Mouse (Mus musculus) gastrocnemius, adult 8-10 months (tissue): ENCODE data around the gene Tmem205. TPM values are rescaled to one million over a fixed set of nuclear protein-coding genes. Genes with fewer than 3 reads are reported as not detected.

ENCODE experiments used
- DNase-seq, 2 experiments: peaks; one replicate each; pipeline ENCODE4 v3.0.0; 2022; ENCODE audit warnings: low spot score in 2 of 2
- total RNA-seq, 4 experiments: library from RNA; stranded (reverse); gene quantifications; 2 replicates each; pipeline ENCODE4 v1.2.4; 2022

Gene Tmem205
- 10 to 100 TPM; 11.1 to 13.9 (median 13.1) TPM for total RNA-seq

- peak; percentile 85 to 92 for DNase-seq
Measured at GRCm38 (mm10) chr9:21927208-21927753, at the start of gene Tmem205, which contains the start of gene Ccdc159. Gene Tmem205 (minus strand): TSS chr9:21927556. Gene Ccdc159 (plus strand): TSS chr9:21927471.

- DNase-seq: no peak
Measured at GRCm38 (mm10) chr9:21976626-21977175, 49.3 kb upstream of the Tmem205 start.

DNA sequence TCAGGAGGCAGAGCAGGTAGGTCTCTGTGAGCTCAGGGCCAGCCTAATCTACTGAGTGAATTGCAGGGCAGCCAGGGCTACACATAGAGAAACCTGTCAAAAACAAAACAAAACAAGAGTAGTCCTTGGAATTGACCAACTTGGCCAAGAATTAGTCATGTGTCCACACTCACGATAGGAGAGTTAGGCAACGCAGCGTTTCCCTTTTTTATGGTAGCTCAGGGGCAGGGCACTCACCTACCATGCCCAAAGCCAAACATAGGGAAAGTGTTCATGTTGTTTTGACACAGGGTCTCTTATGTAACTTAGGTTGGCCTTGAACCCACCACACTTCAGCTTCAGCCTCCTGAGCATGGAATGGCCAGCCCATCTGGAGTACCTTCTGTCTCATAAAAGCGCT, 41.9 kb upstream of the Tmem205 start:
- DNase-seq: no peak

DNA sequence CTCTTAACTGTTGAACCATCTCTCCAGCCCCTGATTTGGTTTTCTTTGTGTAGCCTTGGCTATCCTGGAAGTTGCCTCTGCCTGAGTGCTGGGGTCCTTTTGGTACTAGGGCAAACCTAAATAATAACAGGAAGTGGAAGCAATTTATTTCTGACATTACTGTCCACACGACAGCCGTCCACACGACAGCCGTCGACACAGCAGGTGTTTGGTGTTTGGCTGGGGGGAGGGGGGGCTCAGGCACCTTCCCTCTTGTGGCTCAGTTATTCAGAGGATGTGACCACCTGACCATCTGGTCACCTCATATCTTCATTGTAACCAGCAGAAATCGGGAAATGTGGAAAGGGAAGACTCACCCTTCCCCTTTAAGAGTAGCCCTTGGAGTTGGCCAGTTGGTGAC, 41.5 kb upstream of the Tmem205 start:
- DNase-seq: no peak

DNA sequence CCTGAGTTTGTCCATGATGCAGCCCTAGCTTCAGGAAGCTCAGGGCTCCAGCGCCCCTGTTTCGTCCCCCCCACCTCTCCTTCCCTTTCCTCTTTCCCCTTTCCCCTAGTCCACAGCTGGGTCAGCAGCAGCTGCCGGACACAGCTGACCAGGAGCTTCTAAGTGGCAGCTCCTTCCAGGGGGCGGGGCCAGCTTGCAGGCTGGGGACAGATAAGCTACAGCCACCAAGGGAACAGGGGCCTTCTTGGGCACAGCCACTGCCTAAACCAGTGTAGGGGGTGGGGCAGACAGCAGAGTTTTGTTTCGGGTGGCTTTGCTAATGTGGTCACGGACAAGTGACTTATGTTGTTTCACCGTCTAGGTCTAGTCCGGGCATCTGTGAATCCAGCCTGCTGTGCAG, 36.1 kb upstream of the Tmem205 start, which contains the start of gene Epor:
Gene Epor (minus strand): TSS at position 90 of the 400 bp plus-strand sequence.
- no peak for DNase-seq

DNA sequence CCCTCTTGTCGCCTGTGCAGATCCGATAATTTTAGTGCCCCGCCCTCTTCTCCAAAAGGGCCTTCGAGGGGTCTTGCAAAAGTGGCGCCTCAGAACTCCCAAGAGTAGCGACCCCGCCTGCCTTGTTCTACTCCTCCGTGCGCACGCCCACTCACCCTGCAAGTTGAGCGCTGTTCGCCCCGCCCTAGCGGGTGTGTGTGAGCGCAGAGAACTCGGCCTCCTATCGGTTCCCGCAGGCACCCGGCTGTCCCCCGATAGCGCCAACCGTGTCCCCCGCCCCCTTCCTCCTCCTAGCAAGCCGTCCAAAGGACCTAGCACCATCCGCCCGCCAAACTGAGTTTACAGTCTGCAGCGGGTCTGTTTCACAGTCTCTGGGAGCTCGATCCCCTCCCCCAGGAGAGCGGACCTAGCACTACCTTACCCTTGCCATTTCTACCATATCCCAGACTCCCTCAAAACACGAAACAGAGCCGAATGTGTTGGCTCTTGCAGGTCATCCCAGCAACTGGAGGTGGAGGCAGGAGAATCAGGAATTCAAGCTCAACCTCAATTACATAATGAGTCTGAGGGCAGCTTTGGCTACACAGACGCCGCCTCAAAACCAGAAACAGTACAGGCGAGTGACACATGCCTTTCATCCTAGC, 35.2 kb upstream of the Tmem205 start:
- no peak for DNase-seq

- no peak for DNase-seq
Measured at GRCm38 (mm10) chr9:21962010-21962409, 34.7 kb upstream of the Tmem205 start.

DNA sequence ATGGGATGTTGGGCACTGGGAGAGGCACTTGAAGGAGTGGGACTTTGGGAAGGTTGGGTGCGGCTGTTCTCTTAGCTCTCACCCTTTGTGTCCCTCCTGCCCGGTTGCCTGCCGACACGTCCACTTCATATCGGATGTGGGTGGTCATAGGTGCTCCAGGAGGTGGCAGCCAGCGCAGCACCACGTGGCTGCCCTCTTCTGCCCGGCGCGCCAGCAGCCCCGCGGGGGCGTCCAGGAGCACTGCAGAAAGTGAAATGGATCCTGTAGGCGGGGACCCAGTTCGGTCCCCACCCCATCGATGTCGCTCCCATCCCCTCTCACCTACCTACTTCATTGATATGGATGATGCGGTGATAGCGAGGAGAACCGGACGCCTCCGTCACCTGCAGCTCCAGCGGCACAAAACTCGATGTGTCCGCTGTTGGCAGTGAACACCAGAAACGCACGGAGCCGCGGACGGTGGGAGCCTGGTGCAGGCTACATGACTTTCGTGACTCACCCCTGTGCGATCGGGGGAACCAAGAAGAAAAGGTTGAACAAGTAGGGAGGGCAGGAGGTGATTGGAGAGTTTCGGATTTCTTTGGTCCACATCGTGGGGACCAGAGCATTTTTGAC, 34.1 kb upstream of the Tmem205 start:
- no peak for DNase-seq

GRCm38 (mm10) chr9:21960558-21961208, 33.3 kb upstream of the Tmem205 start:
- DNase-seq: no peak

GRCm38 (mm10) chr9:21960135-21960534, 32.8 kb upstream of the Tmem205 start:
- no peak for DNase-seq

GRCm38 (mm10) chr9:21959244-21959643, 31.9 kb upstream of the Tmem205 start:
- DNase-seq: no peak

DNA sequence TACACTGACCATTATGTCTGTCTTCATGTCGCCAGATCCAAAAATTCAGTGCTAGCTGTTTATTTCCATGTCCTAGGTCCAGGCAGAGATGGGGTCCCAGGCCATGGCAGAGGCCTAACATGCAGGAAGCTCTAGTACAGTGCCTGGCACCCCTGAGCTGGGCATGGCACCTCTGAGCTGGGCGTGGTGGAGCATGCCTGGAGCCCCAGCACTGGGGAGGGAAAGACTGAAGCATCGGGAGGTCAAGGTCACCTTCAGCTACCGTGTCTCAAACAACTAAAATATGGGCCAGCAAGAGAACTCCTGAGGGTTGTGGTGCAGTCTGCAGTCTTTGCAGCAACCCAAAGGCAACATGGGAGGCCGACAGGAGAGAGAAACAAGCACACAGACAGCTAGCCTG, 31.0 kb upstream of the Tmem205 start:
- DNase-seq: no peak

GRCm38 (mm10) chr9:21955570-21956281, 28.4 kb upstream of the Tmem205 start, which contains the start of gene Swsap1:
Gene Swsap1 (plus strand): TSS chr9:21955755.
- peak; percentile 98 to 99 for DNase-seq

GRCm38 (mm10) chr9:21955225-21955569, 27.8 kb upstream of the Tmem205 start:
- DNase-seq: no peak

- DNase-seq: no peak
Measured at GRCm38 (mm10) chr9:21954635-21955034, 27.3 kb upstream of the Tmem205 start.

DNA sequence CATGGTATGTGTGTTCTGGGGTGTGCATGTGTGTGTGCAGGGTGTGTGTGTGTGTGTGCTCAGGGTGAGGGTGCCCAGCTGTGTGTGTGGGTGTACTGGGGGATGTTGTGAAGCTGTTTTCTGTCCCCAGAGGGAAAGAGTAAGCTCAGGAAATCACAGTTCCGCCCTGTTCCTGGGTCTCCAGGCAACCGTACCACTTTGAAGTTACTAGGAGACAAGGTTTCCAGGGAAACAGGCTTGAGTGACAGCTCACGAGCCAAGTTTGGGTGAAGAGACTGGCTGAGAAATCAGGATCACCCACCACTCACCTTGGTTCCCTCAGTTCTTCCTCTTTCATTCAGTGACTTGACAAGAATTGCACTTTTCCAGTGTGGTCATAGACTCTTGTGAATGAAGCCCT, 26.2 kb upstream of the Tmem205 start:
- no peak for DNase-seq

GRCm38 (mm10) chr9:21951977-21952376, 24.6 kb upstream of the Tmem205 start:
- DNase-seq: no peak

DNA sequence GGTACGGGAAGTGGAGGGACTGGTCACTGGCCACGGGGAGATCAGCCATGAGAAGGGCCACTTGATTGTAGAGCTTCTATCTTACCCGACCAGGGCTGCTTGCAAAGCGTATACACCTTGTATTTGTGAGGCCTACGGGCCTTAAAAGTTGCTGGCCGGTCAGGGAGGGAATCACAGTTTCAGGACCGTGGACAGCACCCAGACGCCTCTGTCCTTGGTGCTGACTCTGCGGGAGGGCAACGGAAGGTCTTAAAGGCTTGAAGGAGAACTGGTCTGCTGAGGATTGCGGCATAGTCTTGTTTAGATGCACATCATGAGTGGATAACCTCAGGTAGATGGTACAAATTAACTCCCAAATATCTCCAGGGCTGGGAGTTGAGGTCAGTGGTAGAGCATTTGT, 23.0 kb upstream of the Tmem205 start:
- DNase-seq: no peak

- DNase-seq: no peak
Measured at GRCm38 (mm10) chr9:21948790-21949189, 21.4 kb upstream of the Tmem205 start.

DNA sequence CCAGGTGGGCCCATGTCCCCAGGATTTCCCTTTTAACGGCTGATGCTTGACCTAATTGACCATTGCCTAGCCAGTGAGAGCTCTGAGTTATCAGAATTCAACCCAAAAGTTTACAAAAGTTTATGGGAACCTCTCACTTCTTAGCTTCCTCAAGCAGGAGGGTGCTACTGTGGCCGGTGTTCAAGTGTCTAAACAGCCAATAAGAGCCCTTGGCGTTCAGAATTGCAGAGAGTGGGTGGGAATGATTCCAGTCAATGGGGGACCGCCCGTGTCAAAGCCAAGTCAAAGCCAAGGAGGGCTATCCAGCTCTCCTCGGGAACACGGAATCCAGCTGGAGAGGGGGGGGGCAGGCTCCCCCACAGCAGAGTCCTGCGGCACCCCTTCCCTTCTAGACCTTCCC, 20.8 kb upstream of the Tmem205 start:
- no peak for DNase-seq

DNA sequence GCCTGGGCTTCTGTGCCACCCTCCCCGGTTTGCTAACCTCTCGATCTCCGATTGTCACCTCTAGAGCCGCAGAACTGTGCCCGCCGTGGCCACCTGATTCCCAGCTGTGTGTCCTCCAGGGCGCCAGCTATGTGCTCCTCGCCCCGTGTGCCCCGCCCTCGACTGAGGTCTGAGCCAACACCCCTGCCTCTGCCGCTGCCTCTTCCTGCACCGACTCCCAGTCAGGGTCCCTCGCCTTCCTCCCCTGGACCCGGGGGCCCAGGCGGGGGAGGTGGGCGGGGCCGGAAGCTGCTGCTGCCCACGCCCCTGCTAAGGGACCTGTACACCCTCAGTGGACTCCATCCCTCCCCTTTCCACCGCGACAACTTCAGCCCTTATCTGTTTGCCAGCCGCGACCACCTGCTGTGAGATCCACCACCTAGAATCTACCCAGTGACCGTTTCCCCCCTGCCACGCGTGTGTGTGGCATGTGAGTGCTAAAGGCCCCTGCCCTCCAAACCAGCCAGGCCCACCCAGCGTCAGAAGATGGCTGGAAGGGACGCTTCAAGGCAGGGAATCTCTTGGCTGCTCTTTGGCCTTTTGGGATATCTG, 20.3 kb upstream of the Tmem205 start:
- no peak for DNase-seq
